In the genomic region with DNA sequence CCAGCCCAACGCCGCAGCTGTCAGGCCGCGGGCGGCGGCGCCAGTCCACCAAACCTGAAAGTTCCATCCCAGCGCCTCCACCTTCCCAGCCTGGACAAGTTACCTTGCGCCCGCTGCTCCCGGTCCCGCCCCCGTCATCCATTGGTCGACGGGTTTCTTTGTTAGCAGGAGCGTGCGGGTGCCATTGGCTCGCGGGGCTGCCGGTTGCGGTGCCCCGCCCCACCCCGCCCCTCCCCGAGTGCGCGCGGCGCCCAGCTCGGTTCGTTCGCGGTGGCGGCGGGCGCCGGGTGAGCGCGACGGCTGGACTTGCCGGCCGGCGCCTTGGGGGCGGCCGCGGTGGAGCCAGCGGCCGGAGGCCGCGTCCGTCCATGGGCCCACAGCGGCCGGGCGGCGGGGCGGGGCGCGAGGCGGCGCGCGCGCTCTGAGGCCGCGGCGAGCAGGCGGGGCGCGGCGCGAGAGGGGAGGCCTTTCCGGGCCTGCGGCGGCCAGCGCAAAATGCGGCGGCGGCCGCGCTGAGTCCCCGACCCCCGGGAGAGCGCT, we compare ENCODE assay signal across 8 mouse cellular contexts. TPM values are rescaled to one million over a fixed set of nuclear protein-coding genes. Genes with fewer than 3 reads are reported as not detected.
DNase-seq lines count a peak whose midpoint lies in the region; ATAC-seq lines count a peak whose summit lies in the region.

No protein-coding gene starts in this region.

- peak; percentile 97 for ATAC-seq in erythroblast, adult 5-6 weeks (replicated peaks; ENCODE audit: low FRiP score, poor library complexity, severe bottlenecking)
- ATAC-seq in kidney, embryonic 15.5 days (replicated peaks; ENCODE audit: low FRiP score): peak; percentile 99
- ATAC-seq in monocyte, adult 5-6 weeks (replicated peaks; ENCODE audit: insufficient number of reproducible peaks, low FRiP score, low TSS enrichment, poor library complexity, severe bottlenecking): peak; percentile 93

- WGBS in heart, embryonic 10.5 days: 5% methylated on average over 65 of the region's 82 CpGs
- under 1% methylated on average over 74 of the region's 82 CpGs for WGBS in kidney, embryonic 15.5 days

- H3K27me3 ChIP-seq in heart, embryonic 10.5 days (ENCODE audit: insufficient read depth, poor library complexity, severe bottlenecking): no peaks in the 10 kb centered on the region
- H3K27me3 ChIP-seq in kidney, embryonic 15.5 days: no peaks in the 10 kb centered on the region

- H3K4me3 ChIP-seq in heart, embryonic 10.5 days: peak overlapping the region; percentile 86
- peak overlapping the region; percentile 84 for H3K4me3 ChIP-seq in kidney, embryonic 15.5 days (replicated peaks)

- H3K27ac ChIP-seq in heart, embryonic 10.5 days: peak overlapping the region; percentile 94
- H3K27ac ChIP-seq in kidney, embryonic 15.5 days: peak overlapping the region; percentile 94

- DNase-seq in B cell, adult 2 months: peak; percentile 77 to 81
- peak; percentile 99 for DNase-seq in brain, adult 2 months (ENCODE audit: low read depth, low spot score)
- DNase-seq in heart, embryonic 10.5 days (ENCODE audit: low spot score): peak; percentile 99
- DNase-seq in liver: peak; percentile 97
- DNase-seq in spleen, postnatal 4 days (ENCODE audit: low spot score in 2 of 2): peak; percentile 91 to 93

- peaks cover 46% of the 10 kb centered on the region for H3K4me1 ChIP-seq in heart, embryonic 10.5 days
- H3K4me1 ChIP-seq in kidney, embryonic 15.5 days: peaks cover 42% of the 10 kb centered on the region

- H3K9ac ChIP-seq in kidney, embryonic 15.5 days: peak overlapping the region; percentile 80

- no peaks in the 10 kb centered on the region for H3K9me3 ChIP-seq in heart, embryonic 10.5 days
- H3K9me3 ChIP-seq in kidney, embryonic 15.5 days (replicated peaks): no peaks in the 10 kb centered on the region

- peak overlapping the region; percentile 88 for H3K4me2 ChIP-seq in kidney, embryonic 15.5 days

- H3K36me3 ChIP-seq in heart, embryonic 10.5 days: no peaks in the 10 kb centered on the region
- H3K36me3 ChIP-seq in kidney, embryonic 15.5 days: no peaks in the 10 kb centered on the region

RNA-seq across cellular contexts. Expression of a gene that starts 1.2 kb away (rescaled TPM):
- total RNA-seq in erythroblast, adult 5-6 weeks (2015; ENCODE audit: low replicate concordance): 5.6 and 20.9 TPM in 2 replicates
- 10.6 and 21.7 TPM in 2 replicates for total RNA-seq in erythroblast, adult 5-6 weeks (2017; ENCODE audit: low replicate concordance)
- polyA plus RNA-seq in heart, embryonic 10.5 days (2016; fragmentation: Nextera tagmentation; extraction: Ambion mirVana): 36.6 and 43.6 TPM in 2 replicates
- 46.7 and 51.3 TPM in 2 replicates for polyA plus RNA-seq in kidney, embryonic 15.5 days (2015; fragmentation: Nextera tagmentation; extraction: Ambion mirVana)
- total RNA-seq in monocyte, adult 5-6 weeks (2017): 38.2 to 66.7 TPM (median 55.7 TPM) in 3 replicates

Comparison
In these comparisons a context has a peak if more than half of its experiments do, and no peak if none do; other contexts are left out.
1. Peak in every context shown above with its lines: DNase-seq, ATAC-seq, H3K4me3 ChIP-seq and H3K27ac ChIP-seq.